Mouse (Mus musculus) megakaryocyte, embryonic 14.5 days (primary cell): Measurements from ENCODE around the gene Pomc.

ENCODE experiments used
- FLI1 ChIP-seq: IDR thresholded peaks from 2 replicates; pipeline ENCODE4 v1.6.1; 2012; ENCODE audit warnings: low read length, inconsistent platforms, mixed read lengths
- GATA1 ChIP-seq: IDR thresholded peaks from 3 replicates; pipeline ENCODE4 v1.6.1; 2012; ENCODE audit warnings: mixed read lengths, low read length, inconsistent platforms, borderline replicate concordance

- TF ChIP-seq GATA1 (no peak), FLI1 (no peak)
Observed at GRCm38 (mm10) chr12:3910466-3911093, 44.2 kb upstream of the Pomc start.
